Mouse (Mus musculus) C2C12 (cell line): ENCODE data around the gene Zfp316.

Source experiments
- CEBPB ChIP-seq: IDR thresholded peaks from one replicate; pipeline ENCODE4 v1.6.1; 2011; ENCODE audit warnings: low read depth, mild to moderate bottlenecking, control low read depth, moderate library complexity
- CTCF ChIP-seq: IDR thresholded peaks from one replicate; pipeline ENCODE4 v1.5.1; 2011; ENCODE audit not compliant: control insufficient read depth, insufficient read depth, insufficient read length
- FOSL1 ChIP-seq: IDR thresholded peaks from one replicate; pipeline ENCODE4 v1.8.0; 2011; ENCODE audit warnings: mild to moderate bottlenecking, low read length; ENCODE audit not compliant: poor library complexity, insufficient read depth, severe bottlenecking
- MAX ChIP-seq: IDR thresholded peaks from one replicate; pipeline ENCODE4 v1.6.1; 2011; ENCODE audit warnings: mild to moderate bottlenecking, control low read depth
- MYOD1 ChIP-seq: IDR thresholded peaks from one replicate; pipeline ENCODE4 v1.6.1; 2011; ENCODE audit warnings: low read depth; ENCODE audit not compliant: control insufficient read depth, insufficient read length
- MYOG ChIP-seq: IDR thresholded peaks from one replicate; pipeline ENCODE4 v1.6.1; 2011; ENCODE audit not compliant: control insufficient read depth, insufficient read length; ENCODE audit errors: extremely low read depth
- USF1 ChIP-seq: IDR thresholded peaks from one replicate; pipeline ENCODE4 v1.6.1; 2011; ENCODE audit warnings: low read depth, mild to moderate bottlenecking, control low read depth, moderate library complexity

DNA sequence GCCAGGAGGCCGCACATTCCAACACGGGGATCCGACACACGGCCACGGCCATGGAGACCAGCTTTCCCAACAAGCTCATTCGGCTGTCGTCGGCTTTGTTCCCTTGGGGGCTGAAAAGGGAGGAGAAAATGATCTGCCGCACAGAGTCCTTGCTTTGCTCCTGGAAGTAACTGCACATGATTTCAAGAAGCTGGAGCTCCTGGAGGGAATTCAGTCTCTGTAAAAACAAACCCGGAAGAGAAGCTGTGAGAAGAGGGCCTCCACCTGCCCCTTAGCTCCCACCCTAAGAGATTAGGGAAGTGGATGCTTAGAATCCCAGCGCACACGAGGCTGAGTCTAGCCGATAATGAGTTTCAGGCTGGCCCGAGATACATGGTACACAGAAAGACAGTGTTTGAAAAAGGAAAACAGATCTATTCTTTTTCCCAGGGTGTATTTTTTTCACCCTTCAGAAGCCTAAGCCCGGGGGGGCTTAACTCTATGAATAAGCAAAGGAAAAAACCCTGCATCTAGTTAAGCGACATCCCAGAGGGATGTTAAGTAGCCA, 44.4 kb upstream of the Zfp316 start:
- no peak for TF ChIP-seq CTCF
- no peak for TF ChIP-seq USF1
- TF ChIP-seq MYOG, result no peak
- no peak for TF ChIP-seq MYOD1
- no peak for TF ChIP-seq CEBPB
- no peak for TF ChIP-seq MAX
- no peak for TF ChIP-seq FOSL1
